Mouse (Mus musculus): ENCODE results near the gene Gm28510.
"Not testable (repeated sequence)": the region's sequence is repeated elsewhere in the genome, so short reads cannot be mapped to it uniquely, and the experiment has no call there.

Gm28510 gene

GRCm38 (mm10) chrY:10412437-10412836 lies at the start of gene Gm28510:
Gene Gm28510, plus strand, starts transcription at chrY:10412737.
- not testable (repeated sequence) for DNase-seq

Measured in lung, adult 18-20 months (tissue).